Mouse (Mus musculus): Measurements from ENCODE around the gene Uckl1.
A peak's percentile ranks its signal among the peaks of the same experiment; 100 is the strongest.

Gene Uckl1

GRCm38 (mm10) chr2:181584411-181584942, at the start of gene Uckl1:
Gene Uckl1 (minus strand): TSS chr2:181584892.
- Histone ChIP-seq H3K4me1 (replicated peaks; ENCODE audit: low read depth, low read length) (peaks cover 32% of the 10 kb centered on the region), H3K27me3 (ENCODE audit: insufficient read depth, low read length) (no peaks in the 10 kb centered on the region), H3K9me3 (ENCODE audit: low read length) (no peaks in the 10 kb centered on the region), H3K36me3 (ENCODE audit: insufficient read depth, low read length) (peaks cover 65% of the 10 kb centered on the region), H3K4me3 (replicated peaks; ENCODE audit: low read length) (no peak within 1 kb of the TSS)
- TF ChIP-seq CTCF (conservative IDR thresholded peaks at IDR 0.05; ENCODE audit: low read length) (no peak), POU5F1 (IDR thresholded peaks at IDR 0.05; ENCODE audit: borderline replicate concordance, low read length) (no peak), NANOG (IDR thresholded peaks at IDR 0.05; ENCODE audit: borderline replicate concordance, low read length) (no peak)

- H3K36me3 ChIP-seq (ENCODE audit: insufficient read depth, low read length) = peaks cover 72% of the 10 kb centered on the region
- no peaks in the 10 kb centered on the region for H3K27me3 ChIP-seq (ENCODE audit: insufficient read depth, low read length)
- no peak for TF ChIP-seq CTCF (conservative IDR thresholded peaks at IDR 0.05; ENCODE audit: low read length)
- TF ChIP-seq POU5F1 (IDR thresholded peaks at IDR 0.05; ENCODE audit: borderline replicate concordance, low read length) = no peak
- TF ChIP-seq NANOG (IDR thresholded peaks at IDR 0.05; ENCODE audit: borderline replicate concordance, low read length) = no peak
- H3K4me1 ChIP-seq (replicated peaks; ENCODE audit: low read depth, low read length) = peaks cover 25% of the 10 kb centered on the region
- no peaks in the 10 kb centered on the region for H3K9me3 ChIP-seq (ENCODE audit: low read length)
- H3K4me3 ChIP-seq (replicated peaks; ENCODE audit: low read length) = no peak overlapping the region
Measured at GRCm38 (mm10) chr2:181632624-181633023, 47.9 kb upstream of the Uckl1 start.

DNA sequence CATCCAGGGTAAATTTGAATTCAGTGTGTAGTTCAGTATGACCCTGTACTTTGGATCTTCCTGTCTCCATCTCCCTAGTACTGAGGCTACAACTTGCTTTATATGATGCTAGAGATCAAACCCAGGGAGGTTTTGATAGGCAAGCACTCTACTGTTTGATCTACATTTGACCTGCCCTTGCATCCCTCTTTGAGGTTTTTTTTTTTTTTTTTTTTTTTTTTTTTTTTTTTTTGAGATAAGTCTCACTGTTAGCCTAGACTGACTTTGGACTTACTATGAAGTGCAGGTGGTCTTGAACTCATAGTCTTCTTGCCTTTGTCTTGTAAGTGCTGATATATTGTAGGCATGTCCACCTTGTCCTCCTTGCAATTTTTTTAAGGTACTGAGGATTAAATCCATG, 43.8 kb upstream of the Uckl1 start:
- Histone ChIP-seq H3K4me1 (replicated peaks; ENCODE audit: low read depth, low read length) (peaks cover 25% of the 10 kb centered on the region), H3K36me3 (ENCODE audit: insufficient read depth, low read length) (peaks cover 64% of the 10 kb centered on the region), H3K27me3 (ENCODE audit: insufficient read depth, low read length) (no peaks in the 10 kb centered on the region), H3K4me3 (replicated peaks; ENCODE audit: low read length) (no peak overlapping the region), H3K9me3 (ENCODE audit: low read length) (no peaks in the 10 kb centered on the region)
- TF ChIP-seq POU5F1 (IDR thresholded peaks at IDR 0.05; ENCODE audit: borderline replicate concordance, low read length) = no peak
- no peak for TF ChIP-seq CTCF (conservative IDR thresholded peaks at IDR 0.05; ENCODE audit: low read length)
- no peak for TF ChIP-seq NANOG (IDR thresholded peaks at IDR 0.05; ENCODE audit: borderline replicate concordance, low read length)

- peaks cover 10% of the 10 kb centered on the region for H3K4me1 ChIP-seq (replicated peaks; ENCODE audit: low read depth, low read length)
- H3K36me3 ChIP-seq (ENCODE audit: insufficient read depth, low read length) = peaks cover 71% of the 10 kb centered on the region
- H3K4me3 ChIP-seq (replicated peaks; ENCODE audit: low read length) = no peak overlapping the region
- H3K27me3 ChIP-seq (ENCODE audit: insufficient read depth, low read length) = no peaks in the 10 kb centered on the region
- TF ChIP-seq POU5F1 (IDR thresholded peaks at IDR 0.05; ENCODE audit: borderline replicate concordance, low read length) (no peak), CTCF (conservative IDR thresholded peaks at IDR 0.05; ENCODE audit: low read length) (peak; percentile 51)
- H3K9me3 ChIP-seq (ENCODE audit: low read length) = no peaks in the 10 kb centered on the region
Measured at GRCm38 (mm10) chr2:181623401-181623800, 38.7 kb upstream of the Uckl1 start.

- TF ChIP-seq CTCF (conservative IDR thresholded peaks at IDR 0.05; ENCODE audit: low read length) (no peak), POU5F1 (IDR thresholded peaks at IDR 0.05; ENCODE audit: borderline replicate concordance, low read length) (no peak), NANOG (IDR thresholded peaks at IDR 0.05; ENCODE audit: borderline replicate concordance, low read length) (no peak; the same call in 1 of the 2 replicates)
- Histone ChIP-seq H3K4me1 (replicated peaks; ENCODE audit: low read depth, low read length) (peaks cover 17% of the 10 kb centered on the region), H3K4me3 (replicated peaks; ENCODE audit: low read length) (no peak overlapping the region), H3K9me3 (ENCODE audit: low read length) (no peaks in the 10 kb centered on the region), H3K36me3 (ENCODE audit: insufficient read depth, low read length) (peaks cover 64% of the 10 kb centered on the region), H3K27me3 (ENCODE audit: insufficient read depth, low read length) (no peaks in the 10 kb centered on the region)
Measured at GRCm38 (mm10) chr2:181618761-181619495, 34.2 kb upstream of the Uckl1 start.

GRCm38 (mm10) chr2:181602367-181602766, 17.7 kb upstream of the Uckl1 start:
- Histone ChIP-seq H3K36me3 (ENCODE audit: insufficient read depth, low read length) (peaks cover 8% of the 10 kb centered on the region; the same call in 1 of the 2 replicates), H3K4me3 (replicated peaks; ENCODE audit: low read length) (peak overlapping the region; percentile 97), H3K9me3 (ENCODE audit: low read length) (no peaks in the 10 kb centered on the region), H3K4me1 (replicated peaks; ENCODE audit: low read depth, low read length) (peaks cover 41% of the 10 kb centered on the region), H3K27me3 (ENCODE audit: insufficient read depth, low read length) (no peaks in the 10 kb centered on the region)
- TF ChIP-seq CTCF (conservative IDR thresholded peaks at IDR 0.05; ENCODE audit: low read length) (no peak), POU5F1 (IDR thresholded peaks at IDR 0.05; ENCODE audit: borderline replicate concordance, low read length) (no peak), NANOG (IDR thresholded peaks at IDR 0.05; ENCODE audit: borderline replicate concordance, low read length) (no peak)

DNA sequence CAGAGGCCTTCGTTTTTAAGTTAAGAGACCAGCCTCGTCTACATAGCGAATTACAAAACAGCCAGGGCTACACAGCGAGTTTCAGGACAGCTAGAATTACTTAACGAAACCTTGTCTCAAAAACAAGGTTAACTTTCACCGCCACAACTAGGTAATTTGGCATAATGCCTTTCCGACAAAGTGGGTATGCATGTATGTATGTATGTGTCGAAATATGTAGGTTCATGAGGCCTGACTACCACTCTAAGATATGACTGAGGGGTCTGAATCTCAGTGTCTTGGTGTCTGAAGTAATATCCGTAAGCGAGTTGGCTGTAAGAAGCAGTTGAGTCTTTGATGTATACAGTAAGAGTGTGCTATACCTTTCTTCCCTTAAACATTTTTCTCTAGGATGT, 17.1 kb upstream of the Uckl1 start:
- Histone ChIP-seq H3K4me1 (replicated peaks; ENCODE audit: low read depth, low read length) (peaks cover 47% of the 10 kb centered on the region), H3K36me3 (ENCODE audit: insufficient read depth, low read length) (peaks cover 8% of the 10 kb centered on the region; the same call in 1 of the 2 replicates), H3K4me3 (replicated peaks; ENCODE audit: low read length) (peak overlapping the region; percentile 97), H3K27me3 (ENCODE audit: insufficient read depth, low read length) (no peaks in the 10 kb centered on the region), H3K9me3 (ENCODE audit: low read length) (no peaks in the 10 kb centered on the region)
- TF ChIP-seq CTCF (conservative IDR thresholded peaks at IDR 0.05; ENCODE audit: low read length) = no peak
- no peak for TF ChIP-seq POU5F1 (IDR thresholded peaks at IDR 0.05; ENCODE audit: borderline replicate concordance, low read length)

- TF ChIP-seq NANOG (IDR thresholded peaks at IDR 0.05; ENCODE audit: borderline replicate concordance, low read length) = no peak
- TF ChIP-seq CTCF (conservative IDR thresholded peaks at IDR 0.05; ENCODE audit: low read length) = no peak
- no peak for TF ChIP-seq POU5F1 (IDR thresholded peaks at IDR 0.05; ENCODE audit: borderline replicate concordance, low read length)
- H3K4me1 ChIP-seq (replicated peaks; ENCODE audit: low read depth, low read length) = peaks cover 54% of the 10 kb centered on the region
Measured at GRCm38 (mm10) chr2:181600828-181601750, 16.4 kb upstream of the Uckl1 start.

More at GRCm38 (mm10) chr2:181600828-181601750, 16.4 kb upstream of the Uckl1 start:
- Histone ChIP-seq H3K9me3 (ENCODE audit: low read length) (no peaks in the 10 kb centered on the region), H3K4me3 (replicated peaks; ENCODE audit: low read length) (peak overlapping the region; percentile 97), H3K36me3 (ENCODE audit: insufficient read depth, low read length) (peaks cover 14% of the 10 kb centered on the region; the same call in 1 of the 2 replicates), H3K27me3 (ENCODE audit: insufficient read depth, low read length) (no peaks in the 10 kb centered on the region)

All from E14TG2a.4 (cell line).